Mouse (Mus musculus): Measurements from ENCODE around the gene Cemip.

- TF ChIP-seq POLR2A (IDR thresholded peaks at IDR 0.05; ENCODE audit: extremely low read depth, insufficient read depth, low read length): no peak
- TF ChIP-seq CTCF (IDR thresholded peaks at IDR 0.05; ENCODE audit: low read depth, low read length): no peak
Measured at GRCm38 (mm10) chr7:83885835-83886234, 200.5 kb downstream of the Cemip start.

All from liver, adult 2 months (tissue).